Mouse (Mus musculus) limb, embryonic 13.5 days (tissue): ENCODE results near the gene Dpm3. TPM values are rescaled to one million over a fixed set of nuclear protein-coding genes. Genes with fewer than 3 reads are reported as not detected.
A peak's percentile ranks its signal among the peaks of the same experiment; 100 is the strongest.

Experiments
- ATAC-seq: fragments of 200-750 bp; cut with Nextera tagmentation; 2 replicates; pipeline ENCODE4 v1.8.0; 2017; ENCODE audit warnings: low read depth, moderate number of reproducible peaks, moderate TSS enrichment; ENCODE audit not compliant: low FRiP score
- H3K27ac ChIP-seq: fragments of 300-500 bp; sonication (generic); 2 replicates; pipeline ENCODE4 v1.5.1; 2015; ENCODE audit warnings: inconsistent platforms, mild to moderate bottlenecking, moderate library complexity
- H3K27me3 ChIP-seq: fragments of 300-500 bp; sonication (generic); 2 replicates; pipeline ENCODE4 v1.6.1; 2015; ENCODE audit warnings: mild to moderate bottlenecking, inconsistent platforms
- H3K36me3 ChIP-seq: fragments of 300-500 bp; sonication (generic); 2 replicates; pipeline ENCODE4 v1.6.1; 2015; ENCODE audit warnings: inconsistent platforms, mild to moderate bottlenecking, moderate library complexity
- H3K4me1 ChIP-seq: fragments of 300-500 bp; sonication (generic); 2 replicates; pipeline ENCODE4 v1.6.1; 2015; ENCODE audit warnings: inconsistent platforms
- H3K4me2 ChIP-seq: fragments of 300-500 bp; sonication (generic); replicated peaks from 2 replicates; pipeline ENCODE4 v1.6.1; 2015; ENCODE audit warnings: inconsistent platforms, mild to moderate bottlenecking, moderate library complexity
- H3K4me3 ChIP-seq: fragments of 300-500 bp; sonication (generic); 2 replicates; pipeline ENCODE4 v1.5.1; 2015; ENCODE audit warnings: moderate library complexity, mild to moderate bottlenecking, inconsistent platforms
- H3K9ac ChIP-seq: fragments of 300-500 bp; sonication (generic); 2 replicates; pipeline ENCODE4 v1.6.1; 2015; ENCODE audit warnings: mild to moderate bottlenecking, inconsistent platforms
- H3K9me3 ChIP-seq: fragments of 300-500 bp; sonication (generic); 2 replicates; pipeline ENCODE4 v1.6.1; 2016; ENCODE audit warnings: inconsistent platforms
- WGBS: fragments of 180-500 bp; shearing (Covaris S2); methylation state at CpG from one replicate; pipeline ENCODE4 v1.1.7; 2015; 5-methylcytosine and 5-hydroxymethylcytosine counted together
- polyA plus RNA-seq: library from polyadenylated mRNA; unstranded; fragments of >200 nt; fragmentation: Nextera tagmentation; extraction: Ambion mirVana; gene quantifications from 2 replicates; pipeline ENCODE4 v1.2.1, GENCODE M21; 2015

Dpm3 gene
- polyA plus RNA-seq, 1 experiment from 2014 or later, result 126 TPM

DNA sequence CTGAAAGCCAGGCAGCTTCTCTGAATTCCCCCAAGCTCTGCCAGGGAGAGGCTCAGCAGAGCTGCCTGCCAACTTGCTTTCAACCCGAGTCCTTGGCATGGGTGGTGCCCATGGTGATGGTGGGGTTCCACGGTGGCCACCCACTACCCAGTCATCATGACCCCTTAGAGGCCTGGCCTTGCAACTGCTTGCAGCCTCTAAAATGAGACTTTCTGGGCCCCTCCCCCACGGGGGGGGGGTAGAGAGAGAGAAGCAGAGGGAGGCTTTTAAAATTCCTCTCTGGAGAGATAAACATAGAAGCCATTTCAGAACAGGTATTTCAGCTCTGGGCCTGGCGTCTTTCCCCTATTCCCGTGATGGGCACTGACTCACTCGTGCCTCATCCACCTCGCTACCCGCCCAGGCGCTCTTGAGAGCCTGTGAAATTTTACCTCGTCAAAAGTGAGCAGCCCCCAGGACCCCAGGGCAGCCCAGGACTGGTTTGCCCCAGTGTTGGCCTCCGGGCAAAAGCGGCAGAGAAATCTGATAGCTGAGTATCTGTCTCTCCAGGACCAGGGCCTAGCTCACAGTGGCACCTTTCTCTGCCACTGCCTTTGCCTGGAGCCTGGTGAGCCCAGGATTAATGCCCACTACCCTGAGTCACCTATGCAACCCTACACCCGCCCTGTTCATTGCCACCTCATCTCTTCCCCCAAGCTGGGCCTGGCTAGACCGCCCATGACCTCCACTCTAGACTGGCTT lies 18.3 kb downstream of the Dpm3 start:
- Histone ChIP-seq H3K27ac (peak overlapping the region; percentile 86), H3K4me3 (peak overlapping the region; percentile 62), H3K36me3 (peaks cover 33% of the 10 kb centered on the region), H3K4me2 (peak overlapping the region; percentile 96), H3K4me1 (peaks cover 51% of the 10 kb centered on the region), H3K9ac (peak overlapping the region; percentile 85), H3K27me3 (peaks cover 12% of the 10 kb centered on the region; the same call in 1 of the 2 replicates), H3K9me3 (no peaks in the 10 kb centered on the region)
- 24% methylated on average over 14 of the region's 14 CpGs for WGBS
- ATAC-seq, result no peak

- Histone ChIP-seq H3K9ac (peak overlapping the region; percentile 85), H3K27ac (peak overlapping the region; percentile 86), H3K4me1 (peaks cover 51% of the 10 kb centered on the region), H3K27me3 (peaks cover 12% of the 10 kb centered on the region; the same call in 1 of the 2 replicates), H3K9me3 (no peaks in the 10 kb centered on the region), H3K4me3 (peak overlapping the region; percentile 62), H3K36me3 (peaks cover 28% of the 10 kb centered on the region), H3K4me2 (peak overlapping the region; percentile 96)
- WGBS, result 52% methylated on average over 7 of the region's 7 CpGs
- ATAC-seq, result no peak
Measured at GRCm38 (mm10) chr3:89278107-89278506, 18.9 kb downstream of the Dpm3 start.

GRCm38 (mm10) chr3:89278643-89279042 lies 19.5 kb downstream of the Dpm3 start:
- peak overlapping the region; percentile 85 for H3K9ac ChIP-seq
- H3K4me1 ChIP-seq, result peaks cover 51% of the 10 kb centered on the region
- H3K27me3 ChIP-seq, result peaks cover 12% of the 10 kb centered on the region; the same call in 1 of the 2 replicates
- H3K4me3 ChIP-seq, result peak overlapping the region; percentile 62
- peak overlapping the region; percentile 96 for H3K4me2 ChIP-seq
- no peaks in the 10 kb centered on the region for H3K9me3 ChIP-seq
- peaks cover 22% of the 10 kb centered on the region for H3K36me3 ChIP-seq
- peak overlapping the region; percentile 86 for H3K27ac ChIP-seq
- WGBS, result 12% methylated on average over 8 of the region's 8 CpGs
- no peak for ATAC-seq

GRCm38 (mm10) chr3:89279153-89279890 lies 20.2 kb downstream of the Dpm3 start:
- Histone ChIP-seq H3K4me1 (peaks cover 51% of the 10 kb centered on the region), H3K4me3 (peak overlapping the region; percentile 62), H3K27ac (peak overlapping the region; percentile 86), H3K36me3 (peaks cover 19% of the 10 kb centered on the region), H3K9ac (peak overlapping the region; percentile 85), H3K4me2 (peak overlapping the region; percentile 96), H3K27me3 (peaks cover 12% of the 10 kb centered on the region; the same call in 1 of the 2 replicates), H3K9me3 (no peaks in the 10 kb centered on the region)
- WGBS, result 3% methylated on average over 35 of the region's 35 CpGs
- peak; percentile 79 for ATAC-seq

DNA sequence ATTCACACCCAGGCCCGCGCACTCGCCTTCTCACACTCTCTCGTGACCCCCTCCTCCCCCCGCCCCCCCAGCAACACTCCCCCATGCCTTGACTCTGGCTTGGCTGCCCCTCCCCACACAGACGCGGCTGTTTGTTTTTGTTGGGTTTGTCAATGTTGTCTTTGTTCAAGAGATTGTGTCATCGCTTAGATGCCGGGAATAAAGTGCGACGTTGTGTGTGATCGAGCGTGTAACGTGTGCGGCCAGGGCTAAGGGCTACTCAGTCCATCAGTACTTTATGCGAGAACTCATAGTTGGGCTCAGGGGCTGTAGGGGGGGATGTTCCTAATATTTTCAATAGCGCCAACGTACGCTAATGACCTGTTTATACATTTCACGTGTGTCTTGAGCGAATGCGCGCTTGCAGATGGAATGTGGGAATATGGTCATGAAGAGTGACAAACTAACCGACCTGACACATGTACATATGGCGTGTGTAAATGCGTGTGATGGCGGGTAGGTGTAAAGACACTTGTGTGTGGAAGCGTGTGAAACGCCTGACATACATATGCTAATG lies 21.0 kb downstream of the Dpm3 start:
- H3K27ac ChIP-seq, result peak overlapping the region; percentile 86
- peaks cover 12% of the 10 kb centered on the region; the same call in 1 of the 2 replicates for H3K27me3 ChIP-seq
- peak overlapping the region; percentile 96 for H3K4me2 ChIP-seq
- ATAC-seq, result peak; percentile 5; the same call in 1 of the 2 replicates
- peak overlapping the region; percentile 62 for H3K4me3 ChIP-seq
- H3K9ac ChIP-seq, result peak overlapping the region; percentile 85
- peaks cover 12% of the 10 kb centered on the region for H3K36me3 ChIP-seq
- no peaks in the 10 kb centered on the region for H3K9me3 ChIP-seq
- peaks cover 51% of the 10 kb centered on the region for H3K4me1 ChIP-seq
- WGBS, result under 1% methylated on average over 29 of the region's 29 CpGs

GRCm38 (mm10) chr3:89280606-89281511 lies 21.7 kb downstream of the Dpm3 start, which contains the start of gene Efna1:
Gene Efna1 (minus strand): TSS chr3:89281142.
- Histone ChIP-seq H3K27me3 (peaks cover 12% of the 10 kb centered on the region; the same call in 1 of the 2 replicates), H3K36me3 (peaks cover 5% of the 10 kb centered on the region), H3K4me1 (peaks cover 51% of the 10 kb centered on the region), H3K9ac (peak within 1 kb of the TSS; percentile 85), H3K4me2 (peak within 1 kb of the TSS; percentile 96), H3K4me3 (peak within 1 kb of the TSS; percentile 62), H3K9me3 (no peaks in the 10 kb centered on the region), H3K27ac (peak within 1 kb of the TSS; percentile 86)
- WGBS, result under 1% methylated on average over 52 of the region's 52 CpGs
- ATAC-seq, result peak; percentile 13; the same call in 1 of the 2 replicates

DNA sequence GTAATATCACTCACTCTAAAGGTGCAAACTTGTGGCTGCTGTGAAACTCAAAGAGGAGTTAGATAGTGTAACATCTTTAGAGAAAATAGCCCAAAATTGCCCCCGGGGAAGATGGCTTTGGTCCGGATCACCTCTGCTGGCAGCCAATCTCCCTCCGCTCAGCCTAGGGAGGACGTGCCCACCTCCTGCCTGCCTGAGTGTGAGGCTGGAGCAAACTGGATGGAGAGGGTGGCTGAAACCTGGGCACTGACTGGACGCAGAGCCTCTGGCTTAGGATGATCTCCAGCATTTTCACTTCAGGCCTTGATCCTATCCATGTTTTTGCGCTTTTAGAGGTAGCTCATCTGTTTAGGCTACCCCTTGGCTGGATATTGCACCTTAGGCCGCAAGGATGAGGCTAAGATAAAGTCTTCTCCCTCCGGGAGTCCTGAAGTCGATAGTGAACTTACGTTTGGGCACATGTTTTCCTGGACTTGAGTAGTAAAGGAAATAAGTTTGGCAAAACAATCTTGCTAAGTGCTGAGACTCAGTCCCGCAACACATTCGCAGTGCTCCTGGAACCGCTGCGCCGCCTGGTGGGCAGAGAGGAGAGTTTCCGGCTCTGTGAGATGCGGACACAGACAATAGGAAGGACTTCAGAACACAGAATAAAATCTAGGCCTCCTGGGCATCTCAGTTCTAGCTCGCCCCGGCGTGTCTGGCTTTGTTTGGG lies 22.6 kb downstream of the Dpm3 start:
- Histone ChIP-seq H3K9me3 (no peaks in the 10 kb centered on the region), H3K27me3 (peaks cover 12% of the 10 kb centered on the region; the same call in 1 of the 2 replicates), H3K4me1 (peaks cover 50% of the 10 kb centered on the region), H3K4me3 (peak overlapping the region; percentile 62), H3K9ac (peak overlapping the region; percentile 85), H3K4me2 (peak overlapping the region; percentile 96), H3K27ac (peak overlapping the region; percentile 86; the same call in 1 of the 2 replicates), H3K36me3 (no peaks in the 10 kb centered on the region)
- ATAC-seq, result no peak
- 11% methylated on average over 20 of the region's 20 CpGs for WGBS

GRCm38 (mm10) chr3:89282291-89282643 lies 23.1 kb downstream of the Dpm3 start:
- peak overlapping the region; percentile 96; the same call in 1 of the 2 replicates for H3K4me2 ChIP-seq
- no peak overlapping the region for H3K9ac ChIP-seq
- peaks cover 46% of the 10 kb centered on the region for H3K4me1 ChIP-seq
- no peak for ATAC-seq
- no peaks in the 10 kb centered on the region for H3K36me3 ChIP-seq
- H3K27ac ChIP-seq, result no peak overlapping the region
- 26% methylated on average over 4 of the region's 4 CpGs for WGBS
- no peak overlapping the region for H3K4me3 ChIP-seq
- H3K27me3 ChIP-seq, result peaks cover 12% of the 10 kb centered on the region; the same call in 1 of the 2 replicates
- no peaks in the 10 kb centered on the region for H3K9me3 ChIP-seq

- H3K27me3 ChIP-seq, result peaks cover 12% of the 10 kb centered on the region; the same call in 1 of the 2 replicates
- H3K4me1 ChIP-seq, result peaks cover 37% of the 10 kb centered on the region
- ATAC-seq, result no peak
- no peak overlapping the region for H3K9ac ChIP-seq
- no peak overlapping the region for H3K4me2 ChIP-seq
- H3K4me3 ChIP-seq, result no peak overlapping the region
- 81% methylated on average over 3 of the region's 3 CpGs for whole genome bisulfite sequencing
- H3K9me3 ChIP-seq, result no peaks in the 10 kb centered on the region
- H3K27ac ChIP-seq, result no peak overlapping the region
- no peaks in the 10 kb centered on the region for H3K36me3 ChIP-seq
Measured at GRCm38 (mm10) chr3:89284261-89284660, 25.1 kb downstream of the Dpm3 start.

- H3K9ac ChIP-seq, result no peak overlapping the region
- H3K4me2 ChIP-seq, result no peak overlapping the region
- peaks cover 31% of the 10 kb centered on the region for H3K4me1 ChIP-seq
- H3K27ac ChIP-seq, result no peak overlapping the region
- no peaks in the 10 kb centered on the region for H3K36me3 ChIP-seq
- no peak overlapping the region for H3K4me3 ChIP-seq
- peaks cover 7% of the 10 kb centered on the region; the same call in 1 of the 2 replicates for H3K27me3 ChIP-seq
- ATAC-seq, result no peak
- H3K9me3 ChIP-seq, result no peaks in the 10 kb centered on the region
- WGBS, result 49% methylated on average over 2 of the region's 2 CpGs
Measured at GRCm38 (mm10) chr3:89285526-89285925, 26.4 kb downstream of the Dpm3 start.
